Mouse (Mus musculus): ENCODE data around the gene Zfand3. TPM values are rescaled to one million over a fixed set of nuclear protein-coding genes. Genes with fewer than 3 reads are reported as not detected.

The Zfand3 gene
- total and polyA plus RNA-seq, 3 experiments: 23.2 to 44.0 (median 23.5) TPM

GRCm38 (mm10) chr17:30145596-30146149 is 141.1 kb downstream of the Zfand3 start:
- TF ChIP-seq MXI1 (IDR thresholded peaks at IDR 0.05; ENCODE audit: low read depth, low read length): no peak
- TF ChIP-seq JUN (IDR thresholded peaks at IDR 0.05; ENCODE audit: insufficient read depth, low read depth, low read length): no peak
- TF ChIP-seq POLR2A (IDR thresholded peaks at IDR 0.05; ENCODE audit: low read depth, low read length): no peak
- no peak for TF ChIP-seq MAX (IDR thresholded peaks at IDR 0.05; ENCODE audit: low read length)
- peak; percentile 11 for TF ChIP-seq RAD21 (IDR thresholded peaks at IDR 0.05; ENCODE audit: low read depth, low read length)
- no peak for TF ChIP-seq EP300 (IDR thresholded peaks at IDR 0.05; ENCODE audit: low read length)
- TF ChIP-seq CTCF (conservative IDR thresholded peaks at IDR 0.05 in 1 of 2, IDR thresholded peaks at IDR 0.05 in 1 of 2; ENCODE audit: low read depth in 2 of 2, low read length in 2 of 2): peak in 1 of 2 experiments; percentile 22; a peak in 1 of 4 replicates
- no peak for TF ChIP-seq JUND (conservative IDR thresholded peaks at IDR 0.05; ENCODE audit: low read depth, low read length)
- TF ChIP-seq ZNF384 (IDR thresholded peaks at IDR 0.05; ENCODE audit: low read depth, low read length): no peak
- no peak overlapping the region for H3K4me3 ChIP-seq (replicated peaks in 1 of 3; ENCODE audit: low read depth in 2 of 3, low read length in 2 of 3, poor library complexity in 1 of 3)
- no peak overlapping the region for H3K27ac ChIP-seq (ENCODE audit: insufficient read depth, low read depth)
- H3K36me3 ChIP-seq (replicated peaks in 1 of 2; ENCODE audit: control insufficient read depth in 1 of 2, insufficient read depth in 1 of 2, low read length in 1 of 2): peaks cover 0 to 37% of the 10 kb centered on the region in 2 experiments
- no peak overlapping the region for H3K4me2 ChIP-seq (ENCODE audit: insufficient read depth, low read depth, poor library complexity, severe bottlenecking)
- dilution Hi-C loops (cut with MboI; ENCODE audit: extremely low pct_ligation_motif_present, extremely low pct_unique_long_range_greater_than_20kb, low sequenced_read_pairs) (no loop called here), in situ Hi-C loops (cut with MboI; ENCODE audit: low pct_ligation_motif_present, low pct_unique_long_range_greater_than_20kb, low sequenced_read_pairs) (no loop called here)
- peaks cover 0 to 5% of the 10 kb centered on the region in 2 experiments; a peak in 1 of 4 replicates for H3K4me1 ChIP-seq (ENCODE audit: control insufficient read depth in 1 of 2, insufficient read depth in 2 of 2)
- H3K27me3 ChIP-seq (replicated peaks): no peaks in the 10 kb centered on the region
- H3K9ac ChIP-seq (ENCODE audit: insufficient read depth, low read depth): no peak overlapping the region
- no peak for DNase-seq (ENCODE audit: extremely low read depth)
- no peaks in the 10 kb centered on the region for H3K79me2 ChIP-seq (replicated peaks; ENCODE audit: control insufficient read depth, extremely low read depth, insufficient read depth, poor library complexity, severe bottlenecking)
- H3K9me3 ChIP-seq (replicated peaks; ENCODE audit: low read length): no peaks in the 10 kb centered on the region

- no peak overlapping the region for H3K4me2 ChIP-seq (ENCODE audit: insufficient read depth, low read depth, poor library complexity, severe bottlenecking)
- no peaks in the 10 kb centered on the region for H3K27me3 ChIP-seq (replicated peaks)
- no peak for TF ChIP-seq USF1 (IDR thresholded peaks at IDR 0.05; ENCODE audit: low read depth, low read length)
- no peak for TF ChIP-seq ZMIZ1 (IDR thresholded peaks at IDR 0.05; ENCODE audit: low read depth, low read length)
- TF ChIP-seq MXI1 (IDR thresholded peaks at IDR 0.05; ENCODE audit: low read depth, low read length): no peak
- TF ChIP-seq POLR2A (IDR thresholded peaks at IDR 0.05; ENCODE audit: low read depth, low read length): no peak
- no peak for TF ChIP-seq JUND (conservative IDR thresholded peaks at IDR 0.05; ENCODE audit: low read depth, low read length)
- TF ChIP-seq CHD2 (IDR thresholded peaks at IDR 0.05; ENCODE audit: low read length): no peak
- H3K4me3 ChIP-seq (replicated peaks in 1 of 3; ENCODE audit: low read depth in 2 of 3, low read length in 2 of 3, poor library complexity in 1 of 3): no peak overlapping the region
- no peak overlapping the region for H3K9ac ChIP-seq (ENCODE audit: insufficient read depth, low read depth)
- in situ Hi-C loops (cut with MboI; ENCODE audit: low pct_ligation_motif_present, low pct_unique_long_range_greater_than_20kb, low sequenced_read_pairs) (no loop called here), dilution Hi-C loops (cut with MboI; ENCODE audit: extremely low pct_ligation_motif_present, extremely low pct_unique_long_range_greater_than_20kb, low sequenced_read_pairs) (no loop called here)
- H3K9me3 ChIP-seq (replicated peaks; ENCODE audit: low read length): no peaks in the 10 kb centered on the region
- H3K36me3 ChIP-seq (replicated peaks in 1 of 2; ENCODE audit: control insufficient read depth in 1 of 2, insufficient read depth in 1 of 2, low read length in 1 of 2): peaks cover 0 to 39% of the 10 kb centered on the region in 2 experiments
- no peak overlapping the region for H3K27ac ChIP-seq (ENCODE audit: insufficient read depth, low read depth)
- H3K4me1 ChIP-seq (ENCODE audit: control insufficient read depth in 1 of 2, insufficient read depth in 2 of 2): peaks cover 0 to 5% of the 10 kb centered on the region in 2 experiments; a peak in 1 of 4 replicates
- H3K79me2 ChIP-seq (replicated peaks; ENCODE audit: control insufficient read depth, extremely low read depth, insufficient read depth, poor library complexity, severe bottlenecking): no peaks in the 10 kb centered on the region
- no peak for DNase-seq (ENCODE audit: extremely low read depth)
These were observed 142.0 kb downstream of the Zfand3 start for GRCm38 (mm10) chr17:30146555-30146954.

GRCm38 (mm10) chr17:30147897-30148296 is 143.4 kb downstream of the Zfand3 start:
- in situ Hi-C loops (cut with MboI; ENCODE audit: low pct_ligation_motif_present, low pct_unique_long_range_greater_than_20kb, low sequenced_read_pairs): no loop called here
- Histone ChIP-seq H3K4me1 (ENCODE audit: control insufficient read depth in 1 of 2, insufficient read depth in 2 of 2) (peaks cover 0 to 5% of the 10 kb centered on the region in 2 experiments; a peak in 1 of 4 replicates), H3K9ac (ENCODE audit: insufficient read depth, low read depth) (no peak overlapping the region), H3K9me3 (replicated peaks; ENCODE audit: low read length) (no peaks in the 10 kb centered on the region), H3K4me3 (replicated peaks in 1 of 3; ENCODE audit: low read depth in 2 of 3, low read length in 2 of 3, poor library complexity in 1 of 3) (no peak overlapping the region), H3K79me2 (replicated peaks; ENCODE audit: control insufficient read depth, extremely low read depth, insufficient read depth, poor library complexity, severe bottlenecking) (no peaks in the 10 kb centered on the region), H3K27me3 (replicated peaks) (no peaks in the 10 kb centered on the region), H3K36me3 (replicated peaks in 1 of 2; ENCODE audit: control insufficient read depth in 1 of 2, insufficient read depth in 1 of 2, low read length in 1 of 2) (peaks cover 0 to 47% of the 10 kb centered on the region in 2 experiments), H3K4me2 (ENCODE audit: insufficient read depth, low read depth, poor library complexity, severe bottlenecking) (no peak overlapping the region), H3K27ac (ENCODE audit: insufficient read depth, low read depth) (no peak overlapping the region)
- DNase-seq (ENCODE audit: extremely low read depth): no peak
- TF ChIP-seq NELFE (IDR thresholded peaks at IDR 0.05; ENCODE audit: low read depth, low read length) (no peak), POLR2A (IDR thresholded peaks at IDR 0.05; ENCODE audit: low read depth, low read length) (no peak), POLR2AphosphoS2 (IDR thresholded peaks at IDR 0.05; ENCODE audit: low read depth, low read length) (no peak), PAX5 (IDR thresholded peaks at IDR 0.05; ENCODE audit: low read length) (no peak), TBP (conservative IDR thresholded peaks at IDR 0.05; ENCODE audit: low read depth, low read length) (no peak), ETS1 (conservative IDR thresholded peaks at IDR 0.05; ENCODE audit: low read depth, low read length) (no peak), CHD2 (IDR thresholded peaks at IDR 0.05; ENCODE audit: low read length) (no peak)
- dilution Hi-C loops (cut with MboI; ENCODE audit: extremely low pct_ligation_motif_present, extremely low pct_unique_long_range_greater_than_20kb, low sequenced_read_pairs): no loop called here
